Mouse (Mus musculus): Measurements from ENCODE around the gene Ldb2.

The Ldb2 gene

GRCm38 (mm10) chr5:44799053-44799860 lies at the start of gene Ldb2:
TSS of gene Ldb2 (minus strand) at chr5:44799680.
- in situ Hi-C loops (cut with MboI), result no loop called here

- in situ Hi-C loops (cut with MboI), result no loop called here
These were observed 31.8 kb upstream of the Ldb2 start for GRCm38 (mm10) chr5:44831287-44831686.

- in situ Hi-C loops (cut with MboI), result no loop called here
These were observed 16.0 kb upstream of the Ldb2 start for GRCm38 (mm10) chr5:44815506-44815905.

GRCm38 (mm10) chr5:44805960-44806359 lies 6.5 kb upstream of the Ldb2 start:
- in situ Hi-C loops (cut with MboI), result no loop called here

- in situ Hi-C loops (cut with MboI), result no loop called here
These were observed 1.6 kb upstream of the Ldb2 start for GRCm38 (mm10) chr5:44801100-44801499.

- in situ Hi-C loops (cut with MboI), result no loop called here
These were observed 381 bp upstream of the Ldb2 start for GRCm38 (mm10) chr5:44799861-44800260.

GRCm38 (mm10) chr5:44798493-44798892 lies 987 bp downstream of the Ldb2 start:
- in situ Hi-C loops (cut with MboI), result no loop called here

GRCm38 (mm10) chr5:44798056-44798455 lies 1.4 kb downstream of the Ldb2 start:
- in situ Hi-C loops (cut with MboI), result no loop called here

GRCm38 (mm10) chr5:44784591-44784990 lies 14.9 kb downstream of the Ldb2 start:
- in situ Hi-C loops (cut with MboI), result no loop called here

- in situ Hi-C loops (cut with MboI), result no loop called here
These were observed 20.1 kb downstream of the Ldb2 start for GRCm38 (mm10) chr5:44779340-44779739.

GRCm38 (mm10) chr5:44768472-44768871 lies 31.0 kb downstream of the Ldb2 start:
- in situ Hi-C loops (cut with MboI), result no loop called here

- in situ Hi-C loops (cut with MboI), result no loop called here
These were observed 34.6 kb downstream of the Ldb2 start for GRCm38 (mm10) chr5:44764911-44765310.

- in situ Hi-C loops (cut with MboI), result no loop called here
These were observed 40.3 kb downstream of the Ldb2 start for GRCm38 (mm10) chr5:44759178-44759577.

- in situ Hi-C loops (cut with MboI), result no loop called here
These were observed 45.1 kb downstream of the Ldb2 start for GRCm38 (mm10) chr5:44754156-44754910.

GRCm38 (mm10) chr5:44745706-44746105 lies 53.8 kb downstream of the Ldb2 start:
- in situ Hi-C loops (cut with MboI), result no loop called here

GRCm38 (mm10) chr5:44736366-44736765 lies 63.1 kb downstream of the Ldb2 start:
- in situ Hi-C loops (cut with MboI), result no loop called here

GRCm38 (mm10) chr5:44734131-44734723 lies 65.3 kb downstream of the Ldb2 start:
- in situ Hi-C loops (cut with MboI), result no loop called here

- in situ Hi-C loops (cut with MboI), result no loop called here
These were observed 69.7 kb downstream of the Ldb2 start for GRCm38 (mm10) chr5:44729646-44730310.

- in situ Hi-C loops (cut with MboI), result no loop called here
These were observed 71.5 kb downstream of the Ldb2 start for GRCm38 (mm10) chr5:44727995-44728394.

GRCm38 (mm10) chr5:44726546-44727476 lies 72.7 kb downstream of the Ldb2 start:
- in situ Hi-C loops (cut with MboI), result no loop called here

- in situ Hi-C loops (cut with MboI), result no loop called here
These were observed 74.0 kb downstream of the Ldb2 start for GRCm38 (mm10) chr5:44725501-44725900.
